Mouse (Mus musculus): Measurements from ENCODE around the gene H3f3a.

The H3f3a gene

GRCm38 (mm10) chr1:180822276-180822675 lies 8.5 kb upstream of the H3f3a start:
- no peak for DNase-seq (ENCODE audit: low spot score)

DNA sequence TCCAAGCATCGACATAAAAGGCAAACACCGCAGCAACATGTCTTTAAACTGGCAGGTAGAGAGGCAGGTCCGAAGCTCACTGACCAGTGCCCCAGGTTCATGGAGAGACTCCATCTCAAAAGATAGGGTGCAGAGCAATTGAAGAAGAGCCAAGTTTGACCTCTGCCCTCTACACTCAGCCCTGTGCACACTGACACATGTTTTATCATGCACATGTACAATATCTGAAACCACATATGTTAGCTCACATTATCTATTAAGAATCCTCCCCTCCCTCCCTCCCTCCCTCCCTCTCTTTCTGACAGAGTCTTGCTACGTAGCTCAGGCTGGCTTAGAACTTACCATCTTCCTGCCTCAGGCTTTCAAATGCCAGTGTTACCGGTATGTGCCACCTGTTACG lies 7.4 kb upstream of the H3f3a start:
- no peak for DNase-seq (ENCODE audit: low spot score)

DNA sequence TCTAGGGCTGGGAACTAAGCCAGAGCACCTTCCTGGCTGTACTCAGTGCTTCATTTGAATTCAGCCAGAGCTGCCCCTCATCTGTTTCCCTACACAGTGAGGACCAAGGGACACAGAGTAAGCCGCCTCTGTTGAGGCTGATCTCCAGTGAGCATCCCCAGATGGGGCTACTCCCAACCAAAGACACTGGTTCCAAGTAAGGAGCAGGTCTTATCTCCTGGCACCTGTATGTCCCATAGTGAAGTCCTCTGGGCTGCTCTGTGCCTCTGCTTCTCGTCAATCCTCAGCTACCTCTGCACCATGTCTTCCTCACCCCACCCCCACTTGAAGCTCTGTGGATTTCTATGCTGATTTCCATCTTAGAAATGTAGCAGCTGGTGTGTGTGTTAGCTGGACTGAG lies 4.3 kb upstream of the H3f3a start:
- DNase-seq (ENCODE audit: low spot score): no peak

- DNase-seq (ENCODE audit: low spot score): no peak
Observed at GRCm38 (mm10) chr1:180815371-180816024, 1.8 kb upstream of the H3f3a start.

DNA sequence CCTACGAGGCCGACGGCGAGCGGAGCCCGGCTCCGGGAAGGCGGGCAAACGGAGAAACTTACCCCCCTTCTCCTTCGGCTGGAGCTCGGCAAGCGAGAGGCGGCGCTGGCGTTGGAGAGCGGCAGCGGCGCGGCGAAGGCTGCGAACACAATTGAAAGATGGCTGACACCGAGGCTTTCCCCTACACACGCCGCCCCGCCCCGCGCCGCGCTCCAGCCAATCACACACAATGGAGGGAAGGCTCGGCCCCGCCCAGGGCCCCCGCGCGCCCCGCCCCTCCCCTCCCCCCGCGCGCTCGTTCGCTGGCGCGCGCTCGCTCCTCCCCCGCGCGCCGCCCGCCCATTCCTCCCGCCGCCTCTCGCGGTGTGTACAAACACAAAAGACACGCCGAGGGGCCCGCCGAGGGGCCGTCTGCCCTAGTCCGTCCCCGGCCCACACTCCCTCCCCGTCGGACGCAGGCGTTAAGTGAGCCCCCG lies 296 bp downstream of the H3f3a start:
- peak; percentile 97 for DNase-seq (ENCODE audit: low spot score)

GRCm38 (mm10) chr1:180812463-180813408 lies 1.0 kb downstream of the H3f3a start:
- DNase-seq (ENCODE audit: low spot score): peak; percentile 73

DNA sequence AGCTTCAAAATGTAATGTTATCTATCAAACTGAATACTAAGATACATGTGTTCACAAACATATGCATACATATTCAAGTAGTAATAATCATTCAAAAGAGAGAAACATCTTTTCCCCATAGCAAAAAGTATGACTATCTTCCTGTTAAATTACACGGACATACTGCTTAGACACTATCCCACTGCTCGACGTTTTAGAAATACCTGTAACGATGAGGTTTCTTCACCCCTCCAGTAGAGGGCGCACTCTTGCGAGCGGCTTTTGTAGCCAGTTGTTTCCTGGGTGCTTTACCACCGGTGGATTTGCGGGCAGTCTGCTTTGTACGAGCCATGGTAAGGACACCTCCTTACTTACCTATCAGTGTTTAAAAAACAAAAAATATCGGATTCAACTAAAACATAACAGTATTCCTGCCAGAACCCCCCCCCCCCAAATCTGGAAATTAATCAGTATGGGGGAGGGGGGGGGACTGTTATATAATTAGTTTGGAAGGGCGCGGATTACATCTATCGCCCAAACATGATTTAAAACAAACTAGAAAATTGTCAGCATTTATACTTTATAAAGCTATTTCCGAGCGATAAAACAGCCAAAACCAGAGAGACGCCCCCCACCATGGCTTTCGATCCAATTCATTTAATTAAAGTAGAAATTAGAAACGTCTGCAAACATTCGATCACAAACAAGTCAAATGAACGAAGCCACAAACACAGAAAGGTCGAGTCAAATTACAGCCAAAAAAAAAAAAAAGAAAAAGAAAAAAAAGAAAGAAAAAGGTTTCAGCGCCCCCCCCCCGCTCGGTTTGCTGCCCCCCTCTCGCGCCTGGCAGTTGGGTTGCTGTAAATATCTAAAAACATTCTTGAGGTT lies 1.9 kb downstream of the H3f3a start:
- DNase-seq (ENCODE audit: low spot score): peak; percentile 69

DNA sequence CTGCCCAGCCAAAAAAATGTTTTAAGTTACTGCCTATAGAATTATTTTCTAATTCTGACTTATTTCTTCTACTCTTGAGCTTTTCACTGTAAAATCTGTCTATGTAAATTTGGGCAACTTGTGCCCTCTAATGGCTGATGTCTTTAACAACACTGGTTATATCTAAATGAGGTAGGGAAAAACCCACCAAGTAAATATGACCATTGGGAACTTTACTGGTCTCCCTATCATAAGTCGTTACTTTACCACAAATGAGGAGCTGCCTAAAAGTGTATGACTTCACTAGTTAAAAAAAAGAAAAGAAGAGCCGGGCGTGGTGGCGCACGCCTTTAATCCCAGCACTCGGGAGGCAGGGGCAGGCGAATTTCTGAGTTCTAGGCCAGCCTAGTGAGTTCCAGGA lies 2.8 kb downstream of the H3f3a start:
- DNase-seq (ENCODE audit: low spot score): peak; percentile 74

DNA sequence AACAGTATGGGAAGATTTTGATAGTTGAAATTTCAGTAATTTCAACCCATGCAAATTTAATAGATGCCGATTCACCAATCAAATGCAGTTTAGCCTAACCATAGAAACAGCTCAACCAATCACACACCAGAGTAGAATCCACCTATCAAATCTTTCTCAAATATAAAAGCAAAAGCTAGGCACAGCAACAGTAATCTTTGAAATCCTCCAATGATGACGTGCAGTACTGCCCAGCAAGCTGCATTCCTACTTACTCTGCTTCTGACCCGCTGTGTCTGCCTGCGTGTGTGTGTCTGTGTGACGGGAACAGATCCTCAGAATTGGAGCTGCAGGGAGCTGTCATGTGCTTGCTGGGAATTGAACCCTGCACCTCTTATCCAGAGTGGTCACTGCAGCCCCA lies 4.9 kb downstream of the H3f3a start:
- DNase-seq (ENCODE audit: low spot score): no peak

DNA sequence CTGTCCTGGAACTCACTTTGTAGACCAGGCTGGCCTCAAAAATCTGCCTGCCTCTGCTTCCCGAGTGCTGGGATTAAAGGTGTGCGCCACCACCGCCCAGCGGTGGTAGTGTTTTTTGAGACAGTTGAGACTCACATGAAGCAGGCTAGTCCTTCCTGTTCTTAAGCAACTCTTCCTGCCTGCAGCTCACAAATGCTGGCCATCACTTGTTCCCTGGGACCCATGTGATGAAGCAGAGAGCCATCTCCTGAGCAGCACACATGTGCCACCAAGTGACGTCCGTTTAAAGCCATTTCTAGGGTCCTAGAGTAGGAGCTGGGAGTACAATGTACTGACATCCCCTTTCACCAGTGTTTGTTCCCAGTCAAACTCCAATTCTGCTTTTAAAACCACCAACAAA lies 9.9 kb downstream of the H3f3a start:
- no peak for DNase-seq (ENCODE audit: low spot score)

- no peak for DNase-seq (ENCODE audit: low spot score)
Observed at GRCm38 (mm10) chr1:180801466-180801994, 12.2 kb downstream of the H3f3a start.

- no peak for DNase-seq (ENCODE audit: low spot score)
Observed at GRCm38 (mm10) chr1:180800814-180801213, 12.9 kb downstream of the H3f3a start.

DNA sequence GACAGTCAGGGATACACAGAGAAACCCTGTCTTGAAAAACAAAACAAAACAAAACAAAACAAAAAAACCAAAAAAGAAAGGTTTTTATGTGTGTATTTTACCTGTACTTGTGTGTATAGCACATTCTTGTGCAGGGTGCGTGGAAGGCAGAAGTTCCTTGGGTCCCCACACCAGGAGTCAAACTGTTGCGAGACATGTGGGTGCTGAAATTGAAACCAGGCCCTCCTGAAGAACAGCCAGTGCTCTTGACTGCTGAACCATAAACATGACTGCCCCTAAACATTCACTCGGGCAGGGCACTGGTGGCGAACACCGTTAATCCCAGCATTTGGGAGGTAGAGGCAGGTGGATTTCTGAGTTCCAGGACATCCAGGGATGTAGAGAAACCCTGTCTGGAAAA lies 13.7 kb downstream of the H3f3a start:
- no peak for DNase-seq (ENCODE audit: low spot score)

- DNase-seq (ENCODE audit: low spot score): no peak
Observed at GRCm38 (mm10) chr1:180799253-180799652, 14.5 kb downstream of the H3f3a start.

DNA sequence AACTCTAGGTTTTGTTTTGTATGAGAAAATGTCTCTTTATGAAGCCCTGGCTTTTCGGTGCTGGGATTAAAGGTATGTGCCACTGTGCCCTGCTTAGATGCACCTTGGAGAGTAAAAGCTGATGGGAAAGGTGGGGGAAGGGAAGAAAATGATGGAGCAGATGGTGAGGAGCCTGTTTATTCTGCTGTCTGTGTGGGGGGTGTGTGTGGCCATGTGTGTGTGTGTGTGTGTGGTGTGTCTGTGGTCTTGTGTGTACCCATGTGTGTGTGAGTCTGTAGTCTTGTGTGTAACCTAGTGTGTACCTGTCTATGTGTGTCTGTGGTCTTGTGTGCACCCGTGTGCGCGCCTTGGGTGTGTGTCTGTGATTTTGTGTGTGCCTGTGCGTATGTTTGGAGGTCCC lies 15.1 kb downstream of the H3f3a start:
- no peak for DNase-seq (ENCODE audit: low spot score)

DNA sequence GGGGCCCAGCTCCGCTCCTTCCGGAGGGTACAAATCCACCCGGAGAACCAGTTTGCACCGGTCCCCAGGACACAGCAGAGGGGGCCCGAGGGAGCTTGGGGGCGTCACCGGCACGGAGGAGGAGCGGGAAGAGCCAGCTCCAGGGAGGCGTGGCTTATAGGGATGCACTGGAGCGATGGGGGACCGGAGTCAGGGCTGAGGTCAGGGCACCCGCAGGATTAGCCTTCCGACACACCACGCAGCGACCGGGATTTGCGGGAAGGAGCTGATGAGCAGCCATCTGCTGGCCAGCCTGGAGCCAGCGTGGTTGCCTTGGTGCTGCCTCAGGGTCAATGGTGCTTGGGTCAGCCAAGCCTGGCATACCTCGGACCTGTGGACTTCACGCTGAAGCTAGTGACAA lies 19.6 kb downstream of the H3f3a start:
- no peak for DNase-seq (ENCODE audit: low spot score)

DNA sequence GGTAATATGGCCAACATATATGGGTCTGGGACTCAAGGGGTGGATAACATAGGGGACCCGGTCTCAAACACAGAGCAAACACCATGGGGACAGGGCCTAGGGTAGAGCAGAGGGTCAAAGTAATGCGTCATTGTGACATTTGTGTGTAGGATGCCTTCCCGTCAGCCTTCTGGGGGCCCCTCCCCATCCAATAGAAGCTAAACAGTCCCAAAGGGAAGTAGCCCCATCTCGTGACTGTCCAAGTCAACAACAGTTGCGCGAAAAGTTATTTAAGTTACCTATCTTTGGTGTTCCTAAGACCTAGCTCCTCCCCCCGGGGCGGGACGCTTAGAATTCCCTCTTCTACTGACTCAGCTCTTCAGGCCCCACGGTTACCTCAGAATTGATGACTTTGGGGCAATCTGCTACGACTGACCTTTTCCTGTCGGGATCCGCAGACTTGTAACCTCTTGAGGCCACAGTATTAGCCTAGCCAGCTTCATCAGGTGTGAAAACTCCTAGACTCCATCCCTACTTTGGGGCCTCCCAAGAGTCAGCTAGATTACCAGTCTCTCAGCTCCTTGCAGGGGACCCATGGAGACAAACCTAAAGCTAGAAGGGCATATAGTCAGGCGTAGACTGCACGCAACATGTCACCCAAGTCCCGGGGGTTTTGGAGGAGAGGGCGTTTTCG lies 20.2 kb downstream of the H3f3a start:
- DNase-seq (ENCODE audit: low spot score): no peak

- no peak for DNase-seq (ENCODE audit: low spot score)
Observed at GRCm38 (mm10) chr1:180792814-180793213, 20.9 kb downstream of the H3f3a start.

GRCm38 (mm10) chr1:180791821-180792480 lies 21.8 kb downstream of the H3f3a start:
- no peak for DNase-seq (ENCODE audit: low spot score)

- DNase-seq (ENCODE audit: low spot score): peak; percentile 52
Observed at GRCm38 (mm10) chr1:180783580-180783928, 30.2 kb downstream of the H3f3a start.

Data from MN1 (cell line).